Mouse (Mus musculus): Measurements from ENCODE around the gene Gm128.

DNA sequence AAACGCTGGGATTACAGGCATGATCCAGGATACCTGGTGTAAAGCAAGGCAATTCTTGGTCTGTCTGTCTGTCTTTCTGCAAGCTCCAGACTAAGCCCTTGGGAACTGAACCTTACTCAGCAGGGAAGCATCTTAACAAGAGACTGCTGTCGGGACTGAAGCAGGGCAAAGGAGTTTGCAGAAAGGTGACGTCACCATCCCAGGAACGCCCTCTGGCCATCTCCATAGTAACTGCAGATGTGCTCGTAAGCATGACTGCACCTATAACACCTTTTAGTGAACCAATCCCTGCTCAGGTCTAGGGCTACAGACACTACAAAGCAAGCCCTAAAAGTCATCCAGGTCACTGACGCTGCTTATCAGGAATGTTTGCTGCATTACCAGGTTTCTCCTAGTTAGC, 17.1 kb downstream of the Gm128 start:
- TF ChIP-seq CTCF (IDR thresholded peaks at IDR 0.05; ENCODE audit: low read depth, low read length) (no peak), POLR2A (IDR thresholded peaks at IDR 0.05; ENCODE audit: borderline replicate concordance, low read depth, low read length) (no peak)

Data from bone marrow macrophage, adult 2 months (primary cell).